Mouse (Mus musculus) CD4-positive, CD25-positive, alpha-beta regulatory T cell, adult 2 months (primary cell): ENCODE measurements around the gene Lamc2.
A peak's percentile ranks its signal among the peaks of the same experiment; 100 is the strongest.

Source experiments
- DNase-seq: peaks from one replicate; pipeline ENCODE4 v3.0.0-alpha.2; 2012; ENCODE audit warnings: low read depth, low spot score

Gene Lamc2

DNA sequence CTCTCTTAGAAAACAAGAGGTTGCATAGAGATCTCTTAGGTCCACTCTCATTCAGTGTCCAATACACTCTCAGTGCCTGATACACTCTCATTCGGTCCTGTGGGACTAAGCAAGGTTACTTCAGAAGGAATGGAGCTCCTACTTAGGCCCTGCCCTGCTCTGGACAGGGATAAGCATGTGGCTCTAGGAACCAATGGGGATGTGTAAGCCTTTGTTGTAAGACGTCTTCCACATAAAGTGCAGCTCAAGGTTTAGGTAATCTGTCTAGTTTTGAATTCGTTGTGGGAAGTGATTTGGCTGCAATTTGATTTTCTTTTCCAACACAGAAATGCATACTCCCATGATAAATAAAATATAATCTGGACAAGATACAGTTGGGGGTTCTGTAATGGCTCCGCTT, 6.1 kb downstream of the Lamc2 start:
- DNase-seq: no peak

GRCm38 (mm10) chr1:153174801-153175200, 11.4 kb downstream of the Lamc2 start:
- no peak for DNase-seq

GRCm38 (mm10) chr1:153173276-153173675, 13.0 kb downstream of the Lamc2 start:
- no peak for DNase-seq

GRCm38 (mm10) chr1:153172291-153172731, 13.9 kb downstream of the Lamc2 start:
- DNase-seq: no peak

- DNase-seq: no peak
Observed at GRCm38 (mm10) chr1:153171011-153171410, 15.2 kb downstream of the Lamc2 start.

DNA sequence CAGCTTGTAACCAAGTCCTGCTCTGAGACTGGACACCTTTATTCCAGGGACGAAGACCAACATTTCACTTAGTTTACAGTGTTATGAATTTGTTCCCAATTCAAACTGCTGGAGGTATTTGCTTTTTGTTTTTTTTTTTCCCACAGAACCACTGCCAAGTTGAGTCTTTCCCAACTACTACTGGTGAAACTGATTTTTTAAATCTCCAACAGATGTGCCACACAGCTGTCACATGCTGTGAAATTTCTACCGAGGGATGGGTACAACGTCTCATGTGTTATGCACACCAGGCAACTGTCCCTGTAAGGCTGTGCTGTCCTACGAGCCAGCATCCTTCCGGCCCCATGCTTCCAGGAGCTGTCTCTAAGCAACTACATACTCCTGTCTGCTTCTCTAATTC, 18.0 kb downstream of the Lamc2 start:
- no peak for DNase-seq

DNA sequence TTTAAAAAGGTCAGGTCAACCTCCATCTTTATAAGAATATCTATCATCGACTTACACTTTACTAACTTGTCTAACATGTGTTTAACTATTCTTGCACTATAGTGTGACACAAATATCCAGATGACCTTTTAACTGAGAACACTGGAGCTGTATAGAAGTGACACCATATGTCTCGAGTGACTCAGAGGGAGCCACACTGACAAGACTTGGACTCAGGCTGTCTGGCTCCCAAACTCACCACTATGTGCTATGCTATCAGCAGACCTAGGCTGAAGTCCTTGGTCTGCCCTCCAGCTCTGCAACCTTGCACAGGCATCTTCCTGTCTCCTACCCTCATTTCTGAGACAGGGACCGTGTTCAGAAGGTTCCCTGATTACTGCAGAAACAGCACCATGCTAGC, 22.4 kb downstream of the Lamc2 start:
- no peak for DNase-seq

DNA sequence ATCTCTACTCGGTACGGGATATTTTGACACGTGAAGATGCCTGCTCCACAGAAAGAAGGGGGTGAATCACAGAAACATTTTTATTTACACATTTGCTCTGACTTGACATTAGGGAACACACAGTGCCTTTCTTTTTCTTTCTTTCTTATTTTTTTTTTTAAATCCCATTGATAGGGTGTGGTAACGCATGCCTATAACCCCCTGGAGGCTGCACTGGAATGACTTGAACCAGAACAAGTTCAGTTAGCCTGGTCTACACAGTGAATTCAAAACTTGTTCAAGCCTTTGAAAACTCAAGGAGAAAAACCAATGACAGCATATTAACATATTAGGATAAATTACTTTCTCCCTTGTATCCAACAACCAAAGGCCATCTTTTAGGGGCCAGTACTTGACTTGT, 27.1 kb downstream of the Lamc2 start:
- DNase-seq: no peak

- DNase-seq: no peak
Observed at GRCm38 (mm10) chr1:153157021-153157623, 29.1 kb downstream of the Lamc2 start.

DNA sequence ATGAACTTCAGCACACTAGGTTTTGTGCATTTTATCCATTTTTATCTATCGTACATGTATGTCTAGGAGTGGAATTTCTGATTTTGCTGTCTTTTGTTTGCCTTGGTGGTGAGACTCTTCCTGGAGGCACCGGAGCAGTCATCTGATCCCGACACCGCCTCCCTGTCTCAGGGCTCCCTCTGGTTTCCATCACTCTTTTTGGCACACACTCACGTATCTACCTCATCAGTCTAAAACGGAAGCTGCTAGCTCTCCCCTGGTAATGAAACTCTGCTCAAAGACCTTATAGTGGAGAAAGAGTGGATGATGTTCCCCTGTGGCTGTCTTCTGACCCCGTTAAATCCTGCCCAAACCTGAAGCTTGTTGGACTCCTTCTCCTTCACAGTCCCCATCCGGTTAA, 30.9 kb downstream of the Lamc2 start:
- DNase-seq: no peak

DNA sequence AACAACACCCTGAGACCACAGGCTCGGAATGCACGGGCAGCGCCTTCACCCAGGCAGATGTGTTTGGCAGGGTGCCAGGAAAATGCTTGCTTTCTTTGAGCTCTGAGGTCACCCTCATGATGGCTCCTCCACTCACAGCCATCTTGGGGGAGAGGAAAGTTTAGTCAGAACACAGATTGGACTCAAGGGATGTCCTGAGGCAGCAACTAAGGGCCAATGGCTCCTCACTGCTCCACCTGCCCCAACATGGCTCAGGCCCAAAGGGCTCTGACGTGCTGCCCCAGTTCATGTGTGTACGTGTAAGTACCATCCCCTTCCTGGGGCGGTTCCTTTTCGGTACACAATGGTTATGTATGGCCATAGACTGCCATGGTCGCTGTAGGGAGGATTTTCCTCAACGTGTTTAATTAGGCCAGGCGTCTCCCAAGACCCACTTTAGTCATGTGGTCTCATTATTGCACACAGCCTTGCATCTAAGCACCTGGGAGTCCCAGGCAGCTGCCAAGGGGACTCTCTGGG, 32.6 kb downstream of the Lamc2 start:
- DNase-seq: peak; percentile 46

DNA sequence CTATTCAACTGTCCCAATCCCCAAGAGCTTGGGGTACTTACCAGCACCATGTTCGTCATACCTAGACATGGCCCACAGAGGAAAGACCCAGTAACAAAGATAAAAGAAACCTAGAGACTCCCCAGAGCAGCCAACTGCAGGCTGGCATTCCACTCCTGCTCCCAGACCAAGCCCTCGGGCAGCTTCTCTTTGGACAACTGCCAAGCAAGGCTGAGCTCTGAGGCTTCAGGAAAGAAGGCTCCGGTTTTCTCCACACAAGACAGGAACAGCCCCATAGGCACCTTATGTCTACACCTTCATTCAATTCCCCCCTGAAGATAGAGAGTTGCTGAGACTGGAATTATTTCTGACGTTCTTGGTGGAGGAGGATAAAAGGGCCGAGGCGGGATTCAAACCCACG, 33.7 kb downstream of the Lamc2 start:
- no peak for DNase-seq

DNA sequence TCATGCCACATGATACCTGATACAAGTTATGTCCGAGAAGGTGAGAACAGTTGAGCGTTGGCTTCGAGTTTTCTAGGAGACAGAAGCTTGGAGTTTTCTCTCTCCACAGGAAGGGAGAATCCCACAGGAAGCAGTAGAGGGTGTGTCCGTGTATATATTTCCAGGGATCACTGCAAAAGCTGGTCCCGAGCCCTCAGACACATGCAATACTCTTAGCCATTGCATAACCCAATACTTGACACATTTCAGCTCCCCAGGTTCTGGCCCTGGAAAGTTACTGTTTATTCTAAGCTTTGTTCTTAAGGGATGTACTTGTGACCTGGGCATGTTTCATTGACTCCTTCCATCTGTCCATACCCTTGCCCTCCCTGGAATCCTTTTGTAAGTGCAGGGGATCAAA, 40.5 kb downstream of the Lamc2 start:
- no peak for DNase-seq

DNA sequence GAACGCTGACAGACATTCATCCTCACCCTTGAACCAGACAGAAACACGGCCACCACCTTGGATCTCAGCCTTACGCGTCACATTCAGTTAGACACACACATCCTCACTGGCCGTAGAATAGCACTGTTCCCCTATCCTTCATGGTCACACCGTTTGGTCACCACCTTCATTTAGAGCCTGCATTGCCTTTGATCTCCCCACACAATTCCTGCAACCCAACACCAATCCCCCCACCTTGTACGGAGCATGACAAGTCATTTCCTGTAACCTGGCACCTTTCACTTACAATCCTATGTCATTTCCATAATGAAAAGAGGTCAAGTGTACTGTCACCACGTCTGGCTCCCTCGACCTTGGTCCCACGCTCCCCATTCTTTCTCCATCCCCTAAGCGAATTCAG, 42.2 kb downstream of the Lamc2 start:
- DNase-seq: no peak

DNA sequence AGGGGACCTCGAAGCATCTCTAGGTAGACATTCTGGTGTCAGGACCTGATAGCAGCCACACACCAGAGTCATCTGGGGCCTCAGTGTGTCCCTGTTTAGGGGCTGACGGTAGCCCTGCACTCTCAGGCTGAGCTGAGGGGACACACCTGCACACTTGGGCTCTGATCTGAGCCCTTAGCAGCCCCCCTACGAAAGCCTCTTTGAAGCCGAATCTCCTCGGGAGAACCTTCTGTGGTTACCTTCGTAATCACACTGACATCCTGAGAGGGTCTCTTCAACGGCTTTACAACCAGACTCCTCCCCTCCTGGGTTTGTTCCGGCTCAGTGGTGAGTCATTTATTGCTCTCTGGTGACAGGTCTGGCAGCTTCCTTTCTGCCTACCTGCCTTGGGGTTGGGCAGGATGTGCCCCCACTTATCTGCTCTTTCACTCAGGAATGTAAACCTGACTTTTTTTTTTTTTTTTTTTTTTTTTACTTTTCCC, 45.5 kb downstream of the Lamc2 start:
- peak; percentile 69 for DNase-seq

DNA sequence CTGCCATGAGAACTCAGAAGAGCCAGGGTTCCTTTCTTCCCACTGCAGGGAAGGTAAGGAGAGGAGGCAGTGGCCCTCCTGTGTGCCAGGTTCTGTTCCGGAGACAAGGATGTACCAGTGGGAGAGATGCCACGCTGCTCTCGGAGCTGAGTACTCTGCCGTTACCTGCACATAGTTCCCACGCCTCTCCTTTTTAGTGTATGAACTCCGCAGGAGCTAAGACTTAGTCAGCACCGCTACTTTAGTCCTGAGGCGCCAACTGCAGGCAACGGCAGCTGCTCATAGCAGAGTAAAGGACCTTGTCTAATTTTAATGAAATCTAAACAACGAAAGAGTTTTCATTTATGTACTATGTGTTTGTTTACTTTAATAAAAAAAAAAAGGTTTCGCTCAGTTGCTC, 46.0 kb downstream of the Lamc2 start:
- DNase-seq: no peak

- DNase-seq: no peak
Observed at GRCm38 (mm10) chr1:153139635-153140034, 46.6 kb downstream of the Lamc2 start.

DNA sequence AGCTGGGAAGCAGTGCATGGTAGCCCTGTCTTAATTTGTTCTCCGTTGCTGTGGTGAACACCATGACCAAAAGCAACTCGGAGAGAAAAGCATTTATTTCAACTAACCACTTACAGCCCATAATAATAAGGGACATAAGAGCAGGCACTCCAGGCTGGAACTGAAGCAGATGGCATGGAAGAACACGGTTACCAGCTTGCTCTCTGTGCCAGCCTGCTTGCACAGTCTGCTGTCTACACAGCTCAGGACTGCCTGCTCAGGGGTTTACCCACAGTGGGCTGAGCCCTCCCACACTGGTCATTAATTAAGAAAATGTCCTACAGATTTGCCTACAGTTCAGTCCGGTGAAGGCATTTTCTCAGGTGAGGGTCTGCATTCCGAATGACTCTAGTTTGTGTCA, 47.8 kb downstream of the Lamc2 start:
- no peak for DNase-seq

GRCm38 (mm10) chr1:153136647-153137046, 49.6 kb downstream of the Lamc2 start:
- DNase-seq: no peak

GRCm38 (mm10) chr1:153133865-153134781, 52.1 kb downstream of the Lamc2 start:
- no peak for DNase-seq

DNA sequence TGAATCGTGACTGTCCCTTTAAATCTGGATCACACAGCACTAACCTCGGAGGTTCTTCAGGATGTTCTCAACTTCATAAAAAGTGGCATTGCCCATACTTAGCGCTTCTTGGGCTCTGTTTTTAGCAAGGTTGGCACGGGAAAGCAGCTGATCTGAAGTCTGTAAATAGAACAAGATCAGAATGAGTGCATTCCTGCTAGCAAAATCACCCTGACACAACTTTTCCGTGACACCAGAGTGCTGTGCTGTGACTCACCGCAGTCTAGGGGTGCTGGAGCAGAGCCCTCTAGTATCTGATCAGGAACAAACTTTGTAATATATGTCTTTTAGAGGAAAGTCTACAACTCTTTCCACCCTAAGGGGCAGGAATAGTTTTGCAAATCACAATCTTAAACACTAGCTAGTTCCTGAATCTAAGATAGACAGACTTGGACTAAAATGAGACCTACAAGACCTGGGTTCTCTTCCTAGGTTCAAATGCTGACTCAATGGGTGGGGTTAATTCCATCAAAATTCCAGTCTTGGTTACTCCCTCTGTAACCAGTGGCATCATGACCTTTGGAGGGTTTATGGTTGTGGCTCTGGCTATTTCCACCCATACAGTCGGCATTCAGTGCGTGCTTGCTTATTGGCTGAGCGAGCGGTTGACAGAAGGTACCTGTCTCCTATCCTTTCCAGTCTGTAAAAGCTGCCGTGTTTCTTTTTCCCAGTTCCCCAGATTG, 56.1 kb downstream of the Lamc2 start:
- DNase-seq: peak; percentile 64

- DNase-seq: no peak
Observed at GRCm38 (mm10) chr1:153128780-153129179, 57.5 kb downstream of the Lamc2 start.
